Mouse (Mus musculus) heart, adult 9 months (tissue): ENCODE measurements around the gene Zfp974.
A peak's percentile ranks its signal among the peaks of the same experiment; 100 is the strongest.
"Not testable (repeated sequence)": the region's sequence is repeated elsewhere in the genome, so short reads cannot be mapped to it uniquely, and the experiment has no call there.

Source experiments
- DNase-seq, 2 experiments: peaks; one replicate each; pipeline ENCODE4 v3.0.0; 2022; ENCODE audit warnings: low spot score in 2 of 2

Zfp974 gene

DNA sequence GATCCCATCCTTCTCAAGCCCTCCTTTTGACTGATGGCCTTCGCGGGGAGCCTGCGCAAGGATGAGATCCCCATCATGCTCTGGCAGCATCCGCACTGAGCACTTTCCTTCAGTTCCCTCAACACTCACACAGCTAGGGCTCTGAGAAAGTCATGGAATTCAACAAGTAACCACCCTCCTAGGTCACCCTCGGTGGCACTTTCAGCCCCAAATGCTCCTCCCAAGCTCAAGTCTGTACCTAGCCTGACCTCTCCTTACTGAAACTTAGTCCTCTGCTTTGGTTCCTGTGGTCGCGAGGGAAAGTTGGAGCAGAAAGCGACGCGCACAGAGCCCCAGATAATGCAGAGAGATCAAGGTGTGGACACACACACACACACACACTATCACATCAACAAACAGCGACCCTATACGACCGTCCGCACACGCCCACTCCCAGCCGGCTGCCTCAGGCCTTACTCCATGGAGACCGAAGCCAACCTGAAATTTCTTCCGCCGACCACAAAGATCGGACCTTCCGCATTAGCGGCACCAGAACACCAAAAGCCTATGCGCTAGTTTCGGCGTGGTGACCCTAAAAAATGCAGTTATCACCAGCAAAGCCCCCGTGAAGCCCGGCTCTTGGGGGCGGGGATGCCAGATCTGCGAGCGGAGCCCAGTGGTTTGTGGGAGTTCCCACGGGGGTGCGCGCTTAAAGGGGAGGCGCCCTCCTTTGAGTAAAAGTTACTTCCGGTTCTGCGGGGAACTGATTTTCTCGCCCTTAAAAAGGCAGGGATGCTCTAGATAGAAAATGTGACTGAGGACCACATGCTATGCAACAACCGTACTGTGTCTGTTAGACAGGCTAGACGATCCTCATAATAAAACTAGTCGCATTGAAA, at the start of gene Zfp974:
TSS of gene Zfp974 (minus strand) at position 643 of the 878 bp plus-strand sequence.
- peak; percentile 33 to 48 for DNase-seq

DNA sequence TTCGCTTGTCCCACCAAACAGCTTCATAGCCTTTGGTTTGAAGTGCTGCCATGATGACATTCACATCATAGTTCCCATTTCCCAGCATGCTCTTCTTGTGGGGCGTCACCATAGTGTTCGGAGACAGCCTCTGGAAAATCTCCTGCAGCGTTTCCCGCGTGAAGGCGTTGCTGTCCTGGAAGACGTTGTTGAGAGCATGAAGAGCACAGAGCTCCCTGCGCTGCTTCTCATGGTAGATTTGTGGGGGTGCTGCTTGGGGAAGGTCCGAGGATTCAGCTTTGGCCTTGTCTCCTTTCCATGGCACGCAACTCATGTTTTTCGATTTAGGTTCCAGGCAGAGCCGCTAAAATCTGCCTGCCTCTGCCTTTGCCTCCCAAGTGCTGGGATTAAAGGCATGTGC, 20.2 kb upstream of the Zfp974 start:
- not testable (repeated sequence) for DNase-seq

DNA sequence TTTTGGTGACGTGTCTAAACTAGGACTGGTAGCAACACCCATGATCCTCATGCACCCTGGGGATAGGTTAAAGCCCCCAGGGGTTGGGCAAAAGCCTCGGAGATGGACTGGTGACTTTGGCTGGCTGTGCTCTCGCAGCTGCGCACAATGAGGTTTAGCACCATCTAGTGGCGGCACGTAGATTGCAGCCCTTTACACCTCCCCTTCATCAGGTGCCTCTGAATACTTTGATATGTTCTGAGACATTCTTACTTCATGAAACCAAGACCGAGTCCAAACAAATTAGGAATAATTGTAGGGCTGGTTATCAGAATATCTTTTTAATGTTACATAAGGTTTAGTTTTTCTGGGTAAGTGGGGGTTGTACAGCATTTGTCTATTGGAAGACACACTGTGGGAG, 12.6 kb upstream of the Zfp974 start:
- DNase-seq = peak in 1 of 2 experiments; percentile 8

DNA sequence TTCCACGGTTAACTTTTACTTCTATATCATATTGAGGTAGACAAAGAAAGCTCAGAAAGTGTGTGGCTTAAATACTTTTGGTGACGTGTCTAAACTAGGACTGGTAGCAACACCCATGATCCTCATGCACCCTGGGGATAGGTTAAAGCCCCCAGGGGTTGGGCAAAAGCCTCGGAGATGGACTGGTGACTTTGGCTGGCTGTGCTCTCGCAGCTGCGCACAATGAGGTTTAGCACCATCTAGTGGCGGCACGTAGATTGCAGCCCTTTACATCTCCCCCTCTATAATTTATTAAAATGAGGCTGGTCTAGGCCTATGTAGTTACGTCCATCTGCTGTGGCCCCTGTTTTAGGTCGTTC, 4.5 kb upstream of the Zfp974 start:
- not testable (repeated sequence) for DNase-seq

DNA sequence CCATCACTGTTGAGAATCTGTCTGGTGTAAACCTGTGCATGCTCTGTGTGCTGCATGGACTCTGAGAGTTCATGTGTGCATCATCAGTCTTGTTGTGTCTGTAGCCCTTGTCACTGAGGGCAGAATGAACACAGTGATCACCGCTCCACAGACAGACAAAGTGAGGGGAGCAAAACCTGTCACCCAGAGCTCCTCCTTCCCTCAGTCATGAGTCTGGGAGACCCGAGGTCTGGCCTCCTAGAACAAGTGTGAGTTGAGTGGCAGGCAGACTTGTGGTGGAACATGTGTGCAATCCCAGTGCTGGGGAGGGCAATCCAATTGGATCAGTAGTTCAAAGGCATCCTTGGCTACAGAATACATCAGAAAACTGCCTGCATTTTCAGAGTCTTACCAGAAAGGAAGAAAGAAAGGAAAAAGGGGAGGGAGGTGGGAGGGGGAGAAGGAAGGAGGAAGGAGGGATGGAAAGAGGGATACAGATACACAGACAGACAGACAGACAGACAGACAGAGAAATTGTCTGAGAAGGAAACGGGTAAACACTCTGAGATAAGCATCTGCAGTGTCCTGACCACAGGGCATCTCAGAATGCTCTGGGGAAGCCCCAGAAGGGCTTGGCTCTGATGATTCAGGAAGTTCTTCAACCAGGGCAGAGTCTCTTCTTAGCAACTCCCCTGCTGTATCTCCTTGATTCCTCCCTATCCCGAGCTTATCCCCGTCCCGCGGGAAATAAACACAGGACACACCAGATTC, 4.0 kb upstream of the Zfp974 start:
- no peak for DNase-seq

DNA sequence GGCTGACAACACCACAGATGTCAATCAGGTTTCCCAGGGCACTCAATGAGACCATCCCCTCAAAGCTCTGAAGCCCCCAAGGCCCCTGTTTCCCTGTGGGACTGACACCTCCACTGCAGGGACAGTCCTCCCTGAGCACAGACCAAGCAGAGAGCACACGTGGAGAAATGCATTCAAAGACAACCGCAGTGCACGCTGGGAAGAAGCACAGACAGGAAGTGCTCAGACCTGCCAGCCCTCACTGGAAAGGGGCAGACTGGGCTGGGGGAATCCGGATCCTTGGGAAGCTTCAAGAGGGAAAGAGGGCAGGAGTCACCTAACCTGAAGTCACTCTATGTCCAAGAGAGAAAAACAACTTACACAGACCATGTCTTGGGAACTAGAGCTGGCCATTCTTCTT, 2.2 kb downstream of the Zfp974 start:
- DNase-seq = not testable (repeated sequence)

DNA sequence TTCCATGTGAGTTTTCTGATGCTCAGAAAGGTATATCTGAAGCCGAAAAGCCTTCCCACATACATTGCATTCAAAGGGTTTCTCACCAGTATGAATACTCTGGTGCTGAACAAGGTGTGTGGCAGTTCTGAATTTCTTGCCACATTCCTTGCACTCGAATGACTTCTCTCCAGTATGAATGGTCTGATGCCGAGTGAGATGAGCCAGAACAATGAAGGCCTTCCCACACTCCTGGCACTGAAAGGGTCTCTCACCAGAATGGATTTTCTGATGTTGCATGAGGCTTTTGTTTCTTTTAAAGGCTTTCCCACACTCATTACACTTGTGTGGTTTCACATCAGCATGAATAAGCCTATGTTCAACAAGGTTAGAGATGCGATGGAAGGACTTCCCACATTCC, 18.3 kb downstream of the Zfp974 start:
- DNase-seq = not testable (repeated sequence)

DNA sequence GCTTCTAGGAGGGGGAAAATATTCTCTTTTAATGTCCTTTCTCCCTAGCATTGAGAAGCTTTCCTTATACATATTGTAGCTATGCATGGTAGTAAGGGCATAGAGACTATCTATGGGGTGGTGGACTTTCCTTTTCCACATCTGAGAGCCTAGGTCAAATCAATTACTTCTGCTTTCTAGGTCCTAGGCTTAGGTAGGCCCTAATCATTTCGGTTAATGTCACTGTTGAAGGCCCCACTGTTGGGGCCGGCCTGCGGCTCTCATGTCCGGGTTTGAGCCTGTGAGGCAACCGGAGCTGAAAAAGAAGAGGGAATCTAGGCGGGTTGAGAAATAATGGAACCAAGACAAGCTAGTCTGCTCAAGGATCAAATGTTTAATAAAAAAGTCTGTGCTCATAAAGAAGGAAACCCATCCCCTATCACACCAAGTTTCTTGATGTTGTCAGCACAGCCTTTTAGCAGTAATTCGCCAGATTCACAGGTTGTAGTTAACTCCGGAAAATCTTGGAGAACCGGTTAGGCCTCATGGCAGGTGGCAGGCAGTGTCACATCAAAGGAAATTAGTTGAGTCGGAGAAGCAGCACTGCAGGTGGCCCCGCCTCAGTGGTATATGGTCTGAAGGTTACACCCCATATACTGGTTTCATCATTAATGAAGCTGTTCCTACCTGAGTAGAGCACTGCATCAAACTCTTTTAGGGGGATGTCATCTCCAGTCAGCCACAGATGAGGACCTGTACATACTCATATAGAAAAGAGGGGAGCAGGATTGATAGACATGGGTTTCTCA, 24.0 kb downstream of the Zfp974 start:
- no peak for DNase-seq

DNA sequence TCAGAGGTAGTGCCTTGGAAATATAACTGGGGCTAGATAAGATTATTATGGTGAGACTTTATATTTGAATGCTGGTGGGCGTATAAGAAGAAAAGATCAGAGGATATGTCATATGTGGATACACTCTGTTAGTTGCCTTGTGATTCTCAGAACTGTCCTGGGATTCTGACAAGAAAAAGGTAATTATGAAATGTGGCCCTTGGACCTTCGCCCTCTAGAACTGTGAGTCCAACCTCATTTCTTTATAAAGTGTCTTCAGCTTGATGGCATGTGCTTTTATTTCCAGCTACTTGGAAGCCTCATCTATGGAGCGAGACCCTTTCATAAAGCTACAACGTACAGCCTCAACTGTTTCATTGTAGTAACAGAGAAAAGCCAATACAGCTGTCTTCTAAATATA, 28.7 kb downstream of the Zfp974 start:
- DNase-seq = no peak

DNA sequence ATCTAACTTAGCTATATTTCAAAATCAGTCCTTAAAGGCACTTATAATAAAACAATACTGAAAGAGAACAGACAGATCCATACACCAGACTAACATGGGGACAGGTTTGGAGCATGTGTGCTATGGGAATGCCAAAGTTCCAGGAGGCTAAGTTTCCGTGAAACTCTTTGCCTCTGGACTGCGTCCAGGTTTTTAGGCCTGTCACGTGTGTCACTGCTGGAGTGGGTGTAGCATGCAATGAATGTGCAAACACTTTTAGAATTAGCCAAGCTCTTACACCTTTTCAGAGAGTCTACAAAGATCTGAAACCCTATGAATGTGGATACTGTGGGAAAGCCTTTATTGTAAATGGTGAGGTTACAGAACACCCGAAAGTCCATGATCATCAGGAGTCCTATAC, 47.5 kb downstream of the Zfp974 start:
- DNase-seq = no peak

DNA sequence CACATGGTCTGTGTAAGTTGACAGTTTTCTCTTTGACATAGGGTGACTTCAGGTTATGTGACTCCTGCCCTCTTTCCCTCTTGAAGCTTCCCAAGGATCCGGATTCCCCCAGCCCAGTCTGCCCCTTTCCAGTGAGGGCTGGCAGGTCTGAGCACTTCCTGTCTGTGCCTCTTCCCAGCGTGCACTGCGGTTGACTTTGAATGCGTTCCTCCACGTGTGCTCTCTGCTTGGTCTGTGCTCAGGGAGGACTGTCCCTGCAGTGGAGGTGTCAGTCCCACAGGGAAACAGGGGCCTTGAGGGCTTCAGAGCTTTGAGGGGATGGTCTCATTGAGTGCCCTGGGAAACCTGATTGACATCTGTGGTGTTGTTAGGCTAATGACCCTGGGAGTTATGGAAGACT, 66.7 kb downstream of the Zfp974 start:
- DNase-seq = not testable (repeated sequence)

DNA sequence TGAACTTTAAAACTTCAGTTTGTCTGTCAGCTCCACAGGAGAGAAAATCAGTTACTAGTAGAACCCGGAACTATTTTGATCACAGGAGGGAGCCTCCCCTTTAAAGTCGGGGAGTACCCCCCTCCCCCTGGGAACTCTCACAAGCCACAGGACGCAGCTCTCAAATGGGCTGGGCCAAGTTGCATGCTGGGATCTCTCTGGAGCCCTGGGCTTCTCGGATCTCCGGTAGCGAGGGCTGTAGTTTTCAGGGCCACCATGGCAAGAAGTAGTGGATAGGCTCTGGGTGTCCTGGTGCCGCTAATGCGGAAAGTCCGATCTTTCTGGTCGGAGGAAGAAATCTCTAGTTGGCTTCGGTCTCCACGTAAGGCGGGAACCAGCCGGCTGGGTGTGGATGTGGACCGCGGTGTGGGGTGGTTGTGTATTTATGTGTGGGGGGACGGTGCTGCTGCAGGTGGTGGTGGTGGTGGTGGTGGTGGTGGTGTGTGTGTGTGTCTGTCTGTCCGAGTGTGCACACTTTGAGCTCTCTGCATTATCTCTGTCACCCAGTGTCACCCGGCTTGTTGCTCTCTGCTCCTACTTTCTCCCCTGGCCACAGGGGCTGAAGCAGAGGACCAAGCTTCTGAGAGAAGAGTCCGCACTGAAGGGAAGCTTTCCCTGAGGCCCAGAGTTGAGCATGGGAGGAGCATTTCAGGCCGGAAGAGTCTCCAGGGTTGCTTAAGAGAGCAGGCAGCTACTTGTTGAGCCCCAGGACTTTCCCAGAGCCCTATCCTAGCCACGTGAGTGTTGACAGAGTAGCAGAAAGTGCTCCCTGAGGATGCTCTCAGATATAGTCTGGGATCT, 68.6 kb downstream of the Zfp974 start:
- peak; percentile 83 to 87 for DNase-seq

DNA sequence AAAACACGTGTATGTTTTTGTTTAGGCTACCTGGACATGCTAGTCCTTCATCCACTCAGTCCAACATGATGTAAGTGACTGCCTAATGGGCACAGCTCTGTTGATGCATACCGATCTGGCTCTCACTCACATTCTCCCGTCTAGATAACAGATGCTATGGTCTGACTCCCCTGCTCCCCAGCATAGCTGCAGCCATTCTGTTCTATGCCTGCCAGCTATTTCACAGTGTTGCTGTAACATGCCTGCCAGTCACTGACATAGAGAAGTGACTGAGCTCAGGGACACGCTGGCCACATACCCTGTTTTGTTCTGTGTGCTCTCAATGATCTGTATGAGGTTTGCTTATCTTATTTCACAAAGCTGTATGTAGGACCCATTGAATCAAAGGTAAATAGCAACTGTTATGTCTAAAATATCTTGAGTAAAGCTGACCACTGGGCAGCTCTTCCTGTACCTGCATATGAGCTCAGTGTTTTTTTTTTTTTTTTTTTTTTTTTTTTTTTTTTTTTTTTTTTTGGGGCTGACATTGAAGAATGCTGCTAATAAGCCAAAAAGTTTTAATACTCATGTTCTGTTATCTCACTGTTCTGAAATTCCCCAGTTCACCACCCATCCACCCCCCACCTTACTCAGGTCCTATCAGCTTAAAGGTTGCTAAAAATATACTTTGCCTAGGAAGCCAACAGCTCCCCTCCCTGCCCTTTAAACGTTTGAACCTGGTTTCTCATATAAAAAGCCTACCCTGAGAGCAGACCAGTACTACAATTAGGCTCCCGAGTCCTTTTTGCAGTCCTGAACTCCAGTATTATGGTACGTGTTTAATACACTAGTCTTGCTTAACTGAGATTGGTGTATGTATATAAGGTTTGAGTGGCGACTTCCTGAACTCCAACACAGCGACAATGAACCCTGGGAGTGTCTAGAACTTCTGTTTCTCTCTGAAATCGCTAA, 69.7 kb downstream of the Zfp974 start:
- peak in 1 of 2 experiments; percentile 30 for DNase-seq
